Mouse (Mus musculus) c-Kit-positive CD71-negative TER-119-negative erythroid progenitor cells, embryonic 14.5 days (primary cell): ENCODE results near the gene Gpatch2.

ENCODE experiments used
- DNase-seq: peaks from one replicate; pipeline ENCODE4 v3.0.0-alpha.2; 2013; ENCODE audit warnings: low read depth

The Gpatch2 gene

DNA sequence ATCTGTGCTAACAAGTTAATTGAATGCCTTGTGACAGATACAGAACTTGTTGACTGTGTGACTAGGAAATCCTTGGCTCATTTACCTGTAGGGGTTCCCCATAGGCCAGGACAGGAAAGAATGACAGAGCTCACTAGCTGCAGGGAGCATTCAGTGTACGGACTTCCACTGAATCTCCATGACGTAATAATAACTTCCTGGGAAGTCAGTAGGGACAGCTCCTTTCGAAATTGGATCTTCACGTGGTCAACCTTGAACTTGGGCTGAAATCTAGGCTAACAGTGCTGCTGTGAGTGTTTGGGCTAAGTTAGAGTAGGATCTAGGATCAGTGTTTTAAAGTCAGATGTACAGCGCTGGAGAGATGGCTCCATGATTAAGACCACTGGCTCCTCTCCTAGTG, 29.4 kb downstream of the Gpatch2 start:
- no peak for DNase-seq

GRCm38 (mm10) chr1:187250741-187251262, 35.5 kb downstream of the Gpatch2 start:
- DNase-seq: no peak

GRCm38 (mm10) chr1:187258756-187259155, 43.4 kb downstream of the Gpatch2 start:
- DNase-seq: no peak

DNA sequence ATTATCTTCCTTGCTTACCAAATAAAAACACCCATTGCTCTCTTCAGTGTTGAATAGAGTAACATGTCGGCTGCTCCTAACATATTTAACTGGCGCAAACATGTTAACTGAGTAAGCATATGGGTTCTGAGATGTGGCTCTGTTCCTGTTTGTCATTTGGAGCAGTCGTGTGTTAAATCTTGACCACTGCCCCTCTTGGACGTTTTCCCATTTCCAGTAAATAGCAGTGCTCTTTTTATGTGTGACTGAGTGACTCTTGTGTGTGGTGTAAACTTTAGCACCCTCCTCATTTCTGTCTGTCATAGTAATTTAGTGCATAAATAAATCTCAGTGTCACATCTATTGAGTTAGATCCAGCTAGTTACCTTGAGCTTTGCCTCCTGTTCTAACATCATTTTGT, 52.3 kb downstream of the Gpatch2 start:
- no peak for DNase-seq

GRCm38 (mm10) chr1:187270318-187271247, 55.3 kb downstream of the Gpatch2 start:
- DNase-seq: no peak

DNA sequence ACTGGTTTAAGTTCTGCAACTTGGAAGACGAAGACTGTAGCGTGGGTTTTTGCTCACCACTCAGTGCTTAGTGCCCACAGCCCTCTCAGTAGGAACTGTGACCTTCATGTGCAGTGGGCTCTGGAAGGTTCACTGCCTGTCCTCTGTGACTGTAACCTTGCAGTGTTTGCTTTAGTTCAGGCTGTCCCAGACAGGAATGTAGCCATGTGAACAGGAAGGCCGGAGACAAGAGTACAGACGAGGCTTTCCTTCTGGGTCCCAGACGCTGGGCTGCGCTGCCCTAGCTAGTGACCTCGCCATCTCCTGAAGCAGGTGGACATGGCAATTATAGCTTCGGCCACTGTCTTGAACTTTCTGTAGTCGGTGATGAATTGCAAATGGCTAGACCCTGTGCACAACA, 62.0 kb downstream of the Gpatch2 start:
- no peak for DNase-seq

DNA sequence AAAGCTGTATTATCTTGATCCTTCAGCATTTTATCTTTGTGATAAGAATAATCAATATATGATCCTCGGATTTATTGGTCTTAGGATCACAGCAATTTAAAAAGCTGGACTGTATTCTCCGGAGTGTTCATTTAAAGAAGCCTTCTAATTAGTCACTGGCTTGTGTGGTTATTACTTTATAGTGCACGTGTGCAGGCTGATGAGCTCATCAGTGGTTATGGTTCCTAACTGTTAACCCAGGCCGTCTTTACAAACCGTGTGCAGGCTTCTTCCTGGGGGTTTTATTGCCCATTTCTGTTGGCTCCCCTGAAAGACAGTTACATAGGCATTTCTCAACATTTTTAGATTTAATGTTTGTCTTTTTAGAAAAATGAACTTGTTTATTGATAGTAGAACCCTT, 63.2 kb downstream of the Gpatch2 start:
- no peak for DNase-seq

DNA sequence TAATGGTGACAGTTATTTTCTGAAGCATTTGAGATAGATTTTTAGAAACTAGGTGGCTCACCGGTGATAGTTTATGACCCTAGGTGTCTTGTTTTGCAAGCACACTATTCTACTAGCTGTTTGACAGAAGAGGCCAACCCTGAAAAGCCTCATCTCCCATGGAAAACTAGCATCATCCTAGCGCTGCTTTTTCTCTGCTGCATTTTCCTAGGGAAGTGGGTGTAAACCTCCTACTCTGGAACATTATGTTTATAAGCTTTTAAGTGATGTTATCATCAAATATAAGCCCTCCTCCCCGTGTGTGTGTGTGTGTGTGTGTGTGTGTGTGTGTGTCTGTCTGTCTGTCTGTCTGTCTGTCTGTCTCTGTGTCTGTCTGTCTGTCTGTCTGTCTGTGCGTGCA, 64.5 kb downstream of the Gpatch2 start:
- DNase-seq: no peak

DNA sequence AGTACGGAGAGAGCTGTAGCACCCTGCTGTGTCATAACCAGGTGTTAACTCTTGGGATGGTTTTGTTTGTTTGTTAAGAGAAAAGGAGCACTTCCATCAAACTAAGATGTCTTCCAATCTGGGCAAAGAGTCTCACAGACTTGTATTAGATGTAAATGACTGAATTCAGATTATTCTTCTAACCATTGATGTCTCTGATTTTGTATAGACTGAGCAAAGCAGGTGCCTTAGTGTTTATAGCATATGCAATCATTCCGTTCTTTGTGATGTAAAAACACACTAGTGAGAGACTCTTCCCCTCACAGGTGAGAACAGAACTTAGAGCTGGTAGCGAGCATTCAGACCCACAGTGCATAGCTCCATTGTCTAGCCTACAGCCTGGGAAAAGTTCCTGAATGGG, 67.0 kb downstream of the Gpatch2 start:
- DNase-seq: no peak

GRCm38 (mm10) chr1:187282804-187283203, 67.5 kb downstream of the Gpatch2 start:
- DNase-seq: no peak

GRCm38 (mm10) chr1:187285735-187286134, 70.4 kb downstream of the Gpatch2 start:
- no peak for DNase-seq

DNA sequence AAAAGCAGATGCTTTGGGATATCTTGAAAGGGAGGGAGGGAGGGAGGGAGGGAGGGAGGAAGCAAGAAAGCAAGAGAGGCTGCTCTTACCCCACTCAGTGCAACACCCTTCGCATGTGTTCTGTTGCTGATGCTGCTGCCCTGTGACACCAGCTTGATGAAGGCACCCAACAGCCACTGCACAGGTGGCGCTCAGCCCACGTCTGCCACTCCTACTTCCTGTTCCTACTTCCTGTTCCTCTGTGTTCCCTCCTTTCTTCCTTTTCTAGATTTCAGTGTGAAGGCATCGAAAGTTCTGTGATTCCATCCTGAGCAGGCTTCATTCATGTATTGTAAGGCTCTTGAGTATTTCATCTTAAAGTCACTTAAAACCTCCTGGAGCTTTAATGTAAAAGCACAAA, 71.1 kb downstream of the Gpatch2 start:
- DNase-seq: no peak

DNA sequence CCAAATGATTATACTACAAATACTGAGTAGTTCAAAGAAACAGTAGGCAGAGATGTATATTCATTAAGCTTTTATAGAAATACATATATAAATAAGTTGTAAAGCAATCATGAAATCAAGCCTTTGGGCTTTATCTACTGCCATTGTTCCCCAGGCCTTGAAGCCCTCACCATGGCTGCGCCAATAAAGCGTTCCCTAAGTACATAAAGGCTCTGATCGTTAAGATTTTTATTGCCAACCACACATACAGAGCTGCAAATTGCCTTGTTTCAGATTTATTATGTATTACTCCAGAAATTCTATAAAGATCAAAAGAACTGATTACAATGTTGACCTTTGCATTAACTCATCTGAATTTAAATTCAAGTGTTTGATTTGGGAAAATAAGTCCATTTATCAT, 71.6 kb downstream of the Gpatch2 start:
- DNase-seq: no peak

DNA sequence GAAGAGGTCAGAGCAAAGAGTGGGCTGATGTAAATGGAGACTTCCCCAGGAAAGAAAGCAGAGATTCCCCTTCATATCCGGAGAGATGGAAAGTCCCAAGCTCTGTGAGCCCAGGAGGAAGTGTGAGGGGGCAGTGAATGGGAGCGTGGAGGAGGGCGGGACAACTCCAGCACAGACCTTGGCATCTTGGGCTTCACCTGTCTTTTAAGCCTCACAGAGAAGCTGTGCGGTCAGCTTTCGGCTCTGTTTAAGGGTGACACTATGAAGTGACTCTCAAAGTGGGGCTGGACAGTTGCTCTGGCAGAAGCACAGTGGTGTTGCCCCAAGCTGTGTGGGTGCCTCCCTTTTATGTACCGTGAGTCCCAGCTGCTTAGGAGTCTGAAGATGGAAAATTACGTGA, 74.9 kb downstream of the Gpatch2 start:
- DNase-seq: no peak

- DNase-seq: no peak
These were observed 76.4 kb downstream of the Gpatch2 start for GRCm38 (mm10) chr1:187291480-187292394.

DNA sequence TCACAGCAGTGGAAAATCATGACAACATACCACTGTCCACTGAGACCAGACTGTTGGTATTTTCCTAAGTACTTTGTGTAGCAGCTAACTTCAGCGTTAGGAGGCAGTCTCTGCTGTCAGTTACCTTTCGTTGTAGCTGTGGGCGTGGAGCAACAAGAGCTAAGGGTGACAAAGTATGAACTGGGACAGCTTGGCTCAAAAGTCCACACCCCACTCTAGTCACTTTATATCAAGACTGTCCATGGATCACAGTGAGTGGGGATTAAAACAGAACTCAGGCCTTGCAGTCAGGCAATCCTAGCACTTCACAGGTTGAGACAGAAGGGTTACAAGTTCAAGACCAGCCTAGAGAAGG, 77.1 kb downstream of the Gpatch2 start:
- DNase-seq: no peak

GRCm38 (mm10) chr1:187293233-187293632, 77.9 kb downstream of the Gpatch2 start:
- no peak for DNase-seq

- no peak for DNase-seq
These were observed 79.2 kb downstream of the Gpatch2 start for GRCm38 (mm10) chr1:187294522-187294921.

DNA sequence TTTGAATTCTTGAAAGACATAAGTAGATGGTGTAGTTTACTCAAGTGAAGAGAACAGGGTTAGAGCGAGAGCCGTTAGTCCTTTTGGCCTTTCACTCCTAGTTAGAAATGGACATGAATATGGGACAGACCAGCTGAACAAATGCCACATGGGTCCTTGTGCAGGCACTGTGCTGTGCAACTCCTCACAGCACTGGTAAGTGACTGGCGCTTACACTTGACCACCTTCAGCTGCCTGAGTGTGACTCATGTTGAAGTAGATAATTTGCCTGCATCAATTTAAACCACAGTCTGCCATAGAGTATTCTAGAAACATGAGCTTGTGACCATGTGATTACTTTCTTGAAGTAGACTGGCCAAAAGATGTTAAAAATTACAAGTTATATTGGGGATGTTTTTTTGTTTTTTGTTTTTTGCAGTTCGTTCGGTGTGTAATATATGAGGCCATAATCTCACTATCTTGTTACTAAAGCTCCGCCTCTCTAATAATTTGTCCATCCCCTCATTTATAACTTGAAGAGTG, 79.8 kb downstream of the Gpatch2 start:
- DNase-seq: no peak

DNA sequence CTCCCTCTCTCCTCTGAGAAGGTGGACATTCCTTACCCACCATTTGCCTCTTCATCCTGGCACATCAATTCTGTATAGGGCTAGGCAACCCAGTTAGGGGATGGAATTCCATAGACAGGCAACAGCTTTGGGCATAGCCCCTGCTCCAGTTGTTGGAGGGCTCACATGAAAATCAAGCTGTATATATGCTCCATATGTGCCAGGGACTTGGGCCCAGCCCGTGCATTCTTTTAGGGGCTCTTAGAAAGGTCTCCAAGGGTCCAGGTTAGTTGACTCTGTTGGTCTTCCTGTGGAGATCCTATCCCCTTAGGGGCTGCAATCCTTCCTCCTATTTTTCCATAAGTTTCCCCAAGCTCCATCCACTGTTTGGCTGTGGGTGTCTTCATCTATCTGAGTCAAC, 80.4 kb downstream of the Gpatch2 start:
- no peak for DNase-seq

- no peak for DNase-seq
These were observed 83.9 kb downstream of the Gpatch2 start for GRCm38 (mm10) chr1:187299236-187299635.

- DNase-seq: no peak
These were observed 85.3 kb downstream of the Gpatch2 start for GRCm38 (mm10) chr1:187300626-187301025.

- DNase-seq: no peak
These were observed 87.9 kb downstream of the Gpatch2 start for GRCm38 (mm10) chr1:187303221-187303620.
